Mouse (Mus musculus): ENCODE results near the gene Olfr524. TPM values are rescaled to one million over a fixed set of nuclear protein-coding genes. Genes with fewer than 3 reads are reported as not detected.

Gene Olfr524
- total and polyA plus RNA-seq, 3 experiments = not detected

DNA sequence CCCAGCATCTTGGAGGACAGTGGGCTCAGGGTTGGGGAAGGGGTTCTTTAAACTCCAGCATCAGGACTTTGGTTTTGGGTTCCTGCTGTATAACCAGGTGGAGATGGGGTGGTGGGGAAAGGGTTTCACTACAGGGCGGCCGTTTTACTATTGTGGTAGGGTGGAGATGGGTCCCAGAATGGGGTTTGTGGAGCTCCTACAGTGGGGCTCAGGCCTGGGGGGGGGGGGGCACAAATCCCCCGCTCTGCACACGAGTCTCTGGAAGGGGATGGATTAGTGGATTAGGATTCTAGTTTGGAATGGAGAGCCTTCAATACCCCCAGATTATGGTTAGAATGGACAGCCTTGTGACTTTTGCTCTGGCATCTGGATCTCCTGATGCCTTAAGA lies 51.9 kb downstream of the Olfr524 start:
- no peak overlapping the region for H3K27ac ChIP-seq (ENCODE audit: control insufficient read depth, low read depth, low read length)
- H3K9me3 ChIP-seq (replicated peaks; ENCODE audit: insufficient read depth, low read length) = no peaks in the 10 kb centered on the region

DNA sequence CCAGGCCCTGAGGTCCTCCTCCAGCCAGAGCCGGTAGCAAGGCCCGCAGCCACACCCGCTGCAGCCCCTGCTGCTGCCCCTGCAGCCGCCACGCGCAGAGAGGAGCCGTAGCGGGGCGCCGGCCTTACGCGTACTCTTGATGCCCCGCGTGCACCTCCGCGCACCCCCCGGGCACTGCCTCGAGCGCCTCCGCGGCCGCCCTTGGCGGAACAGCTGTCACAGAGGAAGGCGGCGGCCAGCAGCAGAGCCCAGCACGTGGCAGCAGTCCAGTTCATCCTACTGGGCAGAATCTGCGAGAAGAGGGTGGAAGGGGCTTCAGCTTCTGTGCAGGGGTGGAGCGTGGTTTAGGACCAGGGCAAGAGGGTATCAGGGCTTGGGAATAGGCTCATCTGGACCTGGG lies 52.4 kb downstream of the Olfr524 start:
- Histone ChIP-seq H3K36me3 (ENCODE audit: control insufficient read depth in 1 of 2, insufficient read depth in 2 of 2, low read length in 2 of 2) (no peaks in the 10 kb centered on the region), H3K79me2 (ENCODE audit: control insufficient read depth, insufficient read depth, low read length, poor library complexity) (no peaks in the 10 kb centered on the region), H3K27ac (ENCODE audit: control insufficient read depth, low read depth, low read length) (no peak overlapping the region), H3K27me3 (ENCODE audit: control insufficient read depth in 1 of 2, insufficient read depth in 2 of 2, low read length in 2 of 2) (no peaks in the 10 kb centered on the region), H3K9me3 (replicated peaks; ENCODE audit: insufficient read depth, low read length) (no peaks in the 10 kb centered on the region), H3K4me1 (ENCODE audit: control insufficient read depth in 1 of 2, insufficient read depth in 2 of 2, low read length in 2 of 2) (no peaks in the 10 kb centered on the region), H3K4me3 (ENCODE audit: control insufficient read depth in 1 of 2, insufficient read depth in 1 of 2, low read depth in 2 of 2, low read length in 2 of 2) (no peak overlapping the region), H3K9ac (ENCODE audit: control insufficient read depth, low read depth, low read length, poor library complexity, severe bottlenecking) (no peak overlapping the region)
- TF ChIP-seq ZKSCAN1 (IDR thresholded peaks at IDR 0.05; ENCODE audit: low read depth, low read length) (no peak), CTCF (IDR thresholded peaks at IDR 0.05 in 2 of 3, conservative IDR thresholded peaks at IDR 0.05 in 1 of 3; ENCODE audit: control insufficient read depth in 1 of 3, insufficient read depth in 1 of 3, low read depth in 2 of 3, low read length in 3 of 3, poor library complexity in 1 of 3, severe bottlenecking in 1 of 3) (no peak), KAT2A (conservative IDR thresholded peaks at IDR 0.05; ENCODE audit: low read depth, low read length) (no peak), USF2 (IDR thresholded peaks at IDR 0.05; ENCODE audit: borderline replicate concordance in 1 of 2, insufficient read depth in 1 of 2, low read depth in 1 of 2, low read length in 2 of 2) (no peak)
- no peak for DNase-seq (ENCODE audit: low read depth, low spot score)

More for the DNA sequence above, 51.9 kb downstream of the Olfr524 start:
- Histone ChIP-seq H3K27me3 (ENCODE audit: control insufficient read depth in 1 of 2, insufficient read depth in 2 of 2, low read length in 2 of 2) (no peaks in the 10 kb centered on the region), H3K9ac (ENCODE audit: control insufficient read depth, low read depth, low read length, poor library complexity, severe bottlenecking) (no peak overlapping the region), H3K36me3 (ENCODE audit: control insufficient read depth in 1 of 2, insufficient read depth in 2 of 2, low read length in 2 of 2) (no peaks in the 10 kb centered on the region), H3K4me1 (ENCODE audit: control insufficient read depth in 1 of 2, insufficient read depth in 2 of 2, low read length in 2 of 2) (no peaks in the 10 kb centered on the region), H3K4me3 (ENCODE audit: control insufficient read depth in 1 of 2, insufficient read depth in 1 of 2, low read depth in 2 of 2, low read length in 2 of 2) (no peak overlapping the region), H3K79me2 (ENCODE audit: control insufficient read depth, insufficient read depth, low read length, poor library complexity) (no peaks in the 10 kb centered on the region)
- TF ChIP-seq NELFE (IDR thresholded peaks at IDR 0.05; ENCODE audit: low read depth, low read length) = no peak
- TF ChIP-seq MAX (IDR thresholded peaks at IDR 0.05; ENCODE audit: low read length) = no peak
- no peak for TF ChIP-seq ETS1 (IDR thresholded peaks at IDR 0.05; ENCODE audit: low read depth, low read length)
- TF ChIP-seq POLR2AphosphoS5 (IDR thresholded peaks at IDR 0.05; ENCODE audit: borderline replicate concordance, low read depth, low read length) = no peak
- TF ChIP-seq RAD21 (IDR thresholded peaks at IDR 0.05; ENCODE audit: low read depth, low read length) = no peak
- TF ChIP-seq GATA1 (IDR thresholded peaks at IDR 0.05; ENCODE audit: low read depth, low read length) = no peak
- TF ChIP-seq NRF1 (IDR thresholded peaks at IDR 0.05; ENCODE audit: insufficient read depth, low read depth, low read length, poor library complexity, severe bottlenecking) = no peak
- TF ChIP-seq BHLHE40 (IDR thresholded peaks at IDR 0.05; ENCODE audit: borderline replicate concordance, low read depth, low read length) = no peak
- no peak for TF ChIP-seq POLR2A (IDR thresholded peaks at IDR 0.05; ENCODE audit: control insufficient read depth in 1 of 2, insufficient read depth in 1 of 2, low read depth in 1 of 2, low read length in 2 of 2, poor library complexity in 1 of 2)
- TF ChIP-seq USF2 (IDR thresholded peaks at IDR 0.05; ENCODE audit: borderline replicate concordance in 1 of 2, insufficient read depth in 1 of 2, low read depth in 1 of 2, low read length in 2 of 2) = no peak
- TF ChIP-seq E2F4 (IDR thresholded peaks at IDR 0.05; ENCODE audit: borderline replicate concordance, low read depth, low read length) = no peak
- TF ChIP-seq MXI1 (IDR thresholded peaks at IDR 0.05; ENCODE audit: low read depth, low read length) = no peak
- no peak for DNase-seq (ENCODE audit: low read depth, low spot score)

Other genes starting within 250 kb of the Olfr524 start
- gene 6430531B16Rik, start 227.2 kb downstream of the Olfr524 start, total RNA-seq (2012; rRNA removed) = not detected in 2 replicates
- under 1 TPM in 1 of 2 experiments, not detected in 1; 0.13 TPM for gene 6430531B16Rik, start 227.2 kb downstream of the Olfr524 start, polyA plus RNA-seq (2012; ENCODE audit: insufficient read depth in 1 of 2, insufficient read length in 2 of 2, low read depth in 1 of 2, low replicate concordance in 2 of 2, missing spikeins in 1 of 2)
- 0.39 and 0.75 TPM in 2 replicates for gene Adam8, start 213.4 kb downstream of the Olfr524 start, total RNA-seq (2012; rRNA removed)
- under 1 TPM in 1 of 2 experiments, not detected in 1; 0.50 TPM for gene Adam8, start 213.4 kb downstream of the Olfr524 start, polyA plus RNA-seq (2012; ENCODE audit: insufficient read depth in 1 of 2, insufficient read length in 2 of 2, low read depth in 1 of 2, low replicate concordance in 2 of 2, missing spikeins in 1 of 2)
- gene Zfp511, start 169.6 kb downstream of the Olfr524 start, total RNA-seq (2012; rRNA removed) = 29.4 and 35.6 TPM in 2 replicates
- 10 to 100 TPM in 1 of 2 experiments, not detected in 1; 51.5 TPM for gene Zfp511, start 169.6 kb downstream of the Olfr524 start, polyA plus RNA-seq (2012; ENCODE audit: insufficient read depth in 1 of 2, insufficient read length in 2 of 2, low read depth in 1 of 2, low replicate concordance in 2 of 2, missing spikeins in 1 of 2)
- 27.0 and 27.1 TPM in 2 replicates for gene Tubgcp2, start 169.3 kb downstream of the Olfr524 start, total RNA-seq (2012; rRNA removed)
- gene Tubgcp2, start 169.3 kb downstream of the Olfr524 start, polyA plus RNA-seq (2012; ENCODE audit: insufficient read depth in 1 of 2, insufficient read length in 2 of 2, low read depth in 1 of 2, low replicate concordance in 2 of 2, missing spikeins in 1 of 2) = 10 to 100 TPM in 1 of 2 experiments, not detected in 1; 43.6 TPM
- gene Msx3, start 156.9 kb downstream of the Olfr524 start, total RNA-seq (2012; rRNA removed) = not detected in 2 replicates
- not detected for gene Msx3, start 156.9 kb downstream of the Olfr524 start, polyA plus RNA-seq (2012; ENCODE audit: insufficient read depth in 1 of 2, insufficient read length in 2 of 2, low read depth in 1 of 2, low replicate concordance in 2 of 2, missing spikeins in 1 of 2)
- gene Caly, start 123.4 kb downstream of the Olfr524 start, total RNA-seq (2012; rRNA removed) = not detected in 2 replicates
- gene Caly, start 123.4 kb downstream of the Olfr524 start, polyA plus RNA-seq (2012; ENCODE audit: insufficient read depth in 1 of 2, insufficient read length in 2 of 2, low read depth in 1 of 2, low replicate concordance in 2 of 2, missing spikeins in 1 of 2) = under 1 TPM in 1 of 2 experiments, not detected in 1; 0.11 TPM
- gene Prap1, start 112.6 kb downstream of the Olfr524 start, total RNA-seq (2012; rRNA removed) = not detected in 2 replicates
- not detected for gene Prap1, start 112.6 kb downstream of the Olfr524 start, polyA plus RNA-seq (2012; ENCODE audit: insufficient read depth in 1 of 2, insufficient read length in 2 of 2, low read depth in 1 of 2, low replicate concordance in 2 of 2, missing spikeins in 1 of 2)
- gene Fuom, start 103.5 kb downstream of the Olfr524 start, total RNA-seq (2012; rRNA removed) = 0.36 and 1.1 TPM in 2 replicates
- 10 to 100 TPM in 1 of 2 experiments, not detected in 1; 10.9 TPM for gene Fuom, start 103.5 kb downstream of the Olfr524 start, polyA plus RNA-seq (2012; ENCODE audit: insufficient read depth in 1 of 2, insufficient read length in 2 of 2, low read depth in 1 of 2, low replicate concordance in 2 of 2, missing spikeins in 1 of 2)
- gene Paox, start 90.2 kb downstream of the Olfr524 start, total RNA-seq (2012; rRNA removed) = 0.29 TPM in 1 of 2 replicates, not detected in the other
- under 1 TPM in 1 of 2 experiments, not detected in 1; 0.25 TPM for gene Paox, start 90.2 kb downstream of the Olfr524 start, polyA plus RNA-seq (2012; ENCODE audit: insufficient read depth in 1 of 2, insufficient read length in 2 of 2, low read depth in 1 of 2, low replicate concordance in 2 of 2, missing spikeins in 1 of 2)
- 22.8 and 30.3 TPM in 2 replicates for gene Echs1, start 89.5 kb downstream of the Olfr524 start, total RNA-seq (2012; rRNA removed)
- gene Echs1, start 89.5 kb downstream of the Olfr524 start, polyA plus RNA-seq (2012; ENCODE audit: insufficient read depth in 1 of 2, insufficient read length in 2 of 2, low read depth in 1 of 2, low replicate concordance in 2 of 2, missing spikeins in 1 of 2) = 10 to 100 TPM in 1 of 2 experiments, not detected in 1; 47.7 TPM
- 10.8 and 18.1 TPM in 2 replicates for gene Mtg1, start 68.4 kb downstream of the Olfr524 start, total RNA-seq (2012; rRNA removed)
- gene Mtg1, start 68.4 kb downstream of the Olfr524 start, polyA plus RNA-seq (2012; ENCODE audit: insufficient read depth in 1 of 2, insufficient read length in 2 of 2, low read depth in 1 of 2, low replicate concordance in 2 of 2, missing spikeins in 1 of 2) = 10 to 100 TPM in 1 of 2 experiments, not detected in 1; 38.1 TPM
- gene Sprn, start 51.1 kb downstream of the Olfr524 start, total RNA-seq (2012; rRNA removed) = not detected in 2 replicates
- not detected for gene Sprn, start 51.1 kb downstream of the Olfr524 start, polyA plus RNA-seq (2012; ENCODE audit: insufficient read depth in 1 of 2, insufficient read length in 2 of 2, low read depth in 1 of 2, low replicate concordance in 2 of 2, missing spikeins in 1 of 2)
- gene Olfr522, start 41.2 kb downstream of the Olfr524 start, total RNA-seq (2012; rRNA removed) = not detected in 2 replicates
- not detected for gene Olfr522, start 41.2 kb downstream of the Olfr524 start, polyA plus RNA-seq (2012; ENCODE audit: insufficient read depth in 1 of 2, insufficient read length in 2 of 2, low read depth in 1 of 2, low replicate concordance in 2 of 2, missing spikeins in 1 of 2)
- gene Olfr523, start 32.7 kb downstream of the Olfr524 start, total RNA-seq (2012; rRNA removed) = not detected in 2 replicates
- gene Olfr523, start 32.7 kb downstream of the Olfr524 start, polyA plus RNA-seq (2012; ENCODE audit: insufficient read depth in 1 of 2, insufficient read length in 2 of 2, low read depth in 1 of 2, low replicate concordance in 2 of 2, missing spikeins in 1 of 2) = not detected
- not detected in 2 replicates for gene Cd163l1, start 12.3 kb upstream of the Olfr524 start, total RNA-seq (2012; rRNA removed)
- gene Cd163l1, start 12.3 kb upstream of the Olfr524 start, polyA plus RNA-seq (2012; ENCODE audit: insufficient read depth in 1 of 2, insufficient read length in 2 of 2, low read depth in 1 of 2, low replicate concordance in 2 of 2, missing spikeins in 1 of 2) = not detected
- not detected in 2 replicates for gene 5830411N06Rik, start 41.3 kb upstream of the Olfr524 start, total RNA-seq (2012; rRNA removed)
- gene 5830411N06Rik, start 41.3 kb upstream of the Olfr524 start, polyA plus RNA-seq (2012; ENCODE audit: insufficient read depth in 1 of 2, insufficient read length in 2 of 2, low read depth in 1 of 2, low replicate concordance in 2 of 2, missing spikeins in 1 of 2) = not detected
- gene Olfr525, start 114.9 kb upstream of the Olfr524 start, total RNA-seq (2012; rRNA removed) = not detected in 2 replicates
- gene Olfr525, start 114.9 kb upstream of the Olfr524 start, polyA plus RNA-seq (2012; ENCODE audit: insufficient read depth in 1 of 2, insufficient read length in 2 of 2, low read depth in 1 of 2, low replicate concordance in 2 of 2, missing spikeins in 1 of 2) = under 1 TPM in 1 of 2 experiments, not detected in 1; 0.01 TPM
- not detected in 2 replicates for gene Olfr527, start 128.1 kb upstream of the Olfr524 start, total RNA-seq (2012; rRNA removed)
- gene Olfr527, start 128.1 kb upstream of the Olfr524 start, polyA plus RNA-seq (2012; ENCODE audit: insufficient read depth in 1 of 2, insufficient read length in 2 of 2, low read depth in 1 of 2, low replicate concordance in 2 of 2, missing spikeins in 1 of 2) = not detected
- gene Olfr60, start 155.7 kb upstream of the Olfr524 start, total RNA-seq (2012; rRNA removed) = not detected in 2 replicates
- not detected for gene Olfr60, start 155.7 kb upstream of the Olfr524 start, polyA plus RNA-seq (2012; ENCODE audit: insufficient read depth in 1 of 2, insufficient read length in 2 of 2, low read depth in 1 of 2, low replicate concordance in 2 of 2, missing spikeins in 1 of 2)
- not detected in 2 replicates for gene Olfr530, start 170.4 kb upstream of the Olfr524 start, total RNA-seq (2012; rRNA removed)
- gene Olfr530, start 170.4 kb upstream of the Olfr524 start, polyA plus RNA-seq (2012; ENCODE audit: insufficient read depth in 1 of 2, insufficient read length in 2 of 2, low read depth in 1 of 2, low replicate concordance in 2 of 2, missing spikeins in 1 of 2) = not detected
- not detected in 2 replicates for gene Olfr531, start 197.0 kb upstream of the Olfr524 start, total RNA-seq (2012; rRNA removed)
- not detected for gene Olfr531, start 197.0 kb upstream of the Olfr524 start, polyA plus RNA-seq (2012; ENCODE audit: insufficient read depth in 1 of 2, insufficient read length in 2 of 2, low read depth in 1 of 2, low replicate concordance in 2 of 2, missing spikeins in 1 of 2)
- not detected in 2 replicates for gene Olfr532, start 215.7 kb upstream of the Olfr524 start, total RNA-seq (2012; rRNA removed)
- not detected for gene Olfr532, start 215.7 kb upstream of the Olfr524 start, polyA plus RNA-seq (2012; ENCODE audit: insufficient read depth in 1 of 2, insufficient read length in 2 of 2, low read depth in 1 of 2, low replicate concordance in 2 of 2, missing spikeins in 1 of 2)